Mouse (Mus musculus) thymus, adult 2 months (tissue): ENCODE results near the gene 1500009C09Rik.

Source experiments
- CTCF ChIP-seq: fragments of 200-500 bp; IDR thresholded peaks from 2 replicates; pipeline ENCODE4 v1.5.1; 2012; ENCODE audit warnings: mild to moderate bottlenecking, control low read depth, low read length, moderate library complexity, borderline replicate concordance; ENCODE audit not compliant: control insufficient read depth, poor library complexity, insufficient read depth; ENCODE audit errors: extremely low read depth
- POLR2A ChIP-seq: fragments of 200-500 bp; IDR thresholded peaks from 2 replicates; pipeline ENCODE4 v1.6.1; 2012; ENCODE audit warnings: mild to moderate bottlenecking, low read length, control low read depth, moderate library complexity; ENCODE audit not compliant: control insufficient read depth, poor library complexity, insufficient read depth; ENCODE audit errors: extremely low read depth

DNA sequence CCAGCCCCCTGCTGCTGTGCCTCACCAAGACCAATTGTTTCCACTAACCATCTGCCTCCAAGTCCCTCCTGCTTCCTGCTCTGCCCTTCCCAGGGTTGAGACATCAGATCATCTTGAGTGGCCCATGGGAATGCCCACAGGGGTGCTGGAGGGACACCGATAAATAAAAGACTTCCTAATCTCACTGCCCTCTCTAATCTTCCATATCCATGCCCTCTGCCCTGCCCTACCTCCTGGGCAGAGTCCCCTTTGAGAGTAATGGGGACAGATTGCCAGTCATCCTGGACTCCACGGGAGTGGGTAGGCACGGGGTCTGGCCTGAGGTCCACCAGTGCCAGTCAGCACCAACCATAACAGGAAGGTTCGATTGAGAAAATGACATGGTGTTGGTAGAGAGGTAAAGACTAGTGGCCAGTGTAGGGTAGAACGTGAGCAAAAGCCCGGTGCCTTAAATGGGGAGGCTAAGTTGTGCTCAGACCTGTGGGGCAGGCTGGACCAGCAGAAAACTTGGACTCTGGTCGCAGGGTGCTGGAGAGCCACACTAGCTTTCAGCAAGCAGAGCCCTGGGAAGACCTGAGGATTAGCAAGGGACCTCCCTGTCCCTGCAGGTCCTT, 27.5 kb upstream of the 1500009C09Rik start:
- TF ChIP-seq CTCF (no peak), POLR2A (no peak)
